Mouse (Mus musculus): ENCODE data around the gene Ssc4d. TPM values are rescaled to one million over a fixed set of nuclear protein-coding genes. Genes with fewer than 3 reads are reported as not detected.

Gene Ssc4d
- 1 to 10 TPM; 6.7 to 8.1 TPM for total RNA-seq (2021)
- long read RNA-seq, experiment 1, partial matches to known transcripts = 3 of 8 reads
- long read RNA-seq, experiment 1, other reads (novel, unspliced or antisense) = 3 of 8 reads
- long read RNA-seq, experiment 2, transcript Ssc4d-203 (11 exons, 2,745 nt) = major isoform, 5 of 16 reads
- long read RNA-seq, experiment 2, partial matches to known transcripts = 2 of 16 reads
- long read RNA-seq, experiment 2, other reads (novel, unspliced or antisense) = 9 of 16 reads

- DNase-seq (ENCODE audit: low spot score in 2 of 2) = no peak
These were observed at the start of gene Ssc4d for GRCm38 (mm10) chr5:135974365-135974764. Ssc4d (minus strand) TSS chr5:135974531.

DNA sequence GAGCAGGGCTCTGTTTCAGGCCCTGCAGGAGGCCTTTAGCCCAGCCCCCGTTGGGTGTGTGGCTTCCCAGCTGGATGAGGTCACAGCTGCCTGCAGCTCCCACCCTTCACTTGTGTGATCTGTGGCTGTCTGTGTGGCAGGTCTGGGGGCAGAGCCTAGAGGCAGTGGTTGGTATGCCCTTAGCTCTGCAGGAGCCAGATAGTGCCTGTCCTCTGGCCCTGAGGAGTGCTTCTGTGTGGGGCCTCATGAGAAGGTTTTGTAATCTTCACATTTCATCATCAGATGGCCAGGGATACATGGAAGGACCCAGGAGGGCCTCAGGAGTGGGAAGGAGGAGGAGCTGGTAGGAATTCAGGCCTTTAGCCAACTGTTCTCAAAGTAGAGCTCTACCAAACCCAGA, 45.6 kb upstream of the Ssc4d start:
- no peak for DNase-seq (ENCODE audit: low spot score in 2 of 2)

DNA sequence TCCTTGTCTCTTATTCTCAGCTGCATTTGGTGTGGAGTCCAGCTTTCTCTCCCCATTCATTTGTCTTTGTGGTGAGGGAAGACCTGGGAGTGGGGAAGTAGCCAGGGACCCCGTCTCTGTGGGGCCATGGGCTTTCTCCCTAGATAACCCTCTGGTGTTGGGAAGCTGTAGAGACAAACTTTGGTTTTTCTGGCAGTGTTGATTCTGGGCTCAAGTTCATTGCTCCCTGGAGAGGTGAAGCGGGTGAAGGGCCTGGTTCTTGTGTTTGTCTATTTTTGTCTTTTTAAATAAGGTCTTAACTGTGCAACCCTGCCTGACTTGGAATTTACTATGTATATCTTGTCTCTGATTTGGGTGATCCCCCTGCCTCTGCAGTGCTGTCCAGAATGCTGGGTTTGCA, 44.4 kb upstream of the Ssc4d start:
- DNase-seq (ENCODE audit: low spot score in 2 of 2) = no peak

GRCm38 (mm10) chr5:136017262-136017661, 42.9 kb upstream of the Ssc4d start:
- DNase-seq (ENCODE audit: low spot score in 2 of 2) = no peak

DNA sequence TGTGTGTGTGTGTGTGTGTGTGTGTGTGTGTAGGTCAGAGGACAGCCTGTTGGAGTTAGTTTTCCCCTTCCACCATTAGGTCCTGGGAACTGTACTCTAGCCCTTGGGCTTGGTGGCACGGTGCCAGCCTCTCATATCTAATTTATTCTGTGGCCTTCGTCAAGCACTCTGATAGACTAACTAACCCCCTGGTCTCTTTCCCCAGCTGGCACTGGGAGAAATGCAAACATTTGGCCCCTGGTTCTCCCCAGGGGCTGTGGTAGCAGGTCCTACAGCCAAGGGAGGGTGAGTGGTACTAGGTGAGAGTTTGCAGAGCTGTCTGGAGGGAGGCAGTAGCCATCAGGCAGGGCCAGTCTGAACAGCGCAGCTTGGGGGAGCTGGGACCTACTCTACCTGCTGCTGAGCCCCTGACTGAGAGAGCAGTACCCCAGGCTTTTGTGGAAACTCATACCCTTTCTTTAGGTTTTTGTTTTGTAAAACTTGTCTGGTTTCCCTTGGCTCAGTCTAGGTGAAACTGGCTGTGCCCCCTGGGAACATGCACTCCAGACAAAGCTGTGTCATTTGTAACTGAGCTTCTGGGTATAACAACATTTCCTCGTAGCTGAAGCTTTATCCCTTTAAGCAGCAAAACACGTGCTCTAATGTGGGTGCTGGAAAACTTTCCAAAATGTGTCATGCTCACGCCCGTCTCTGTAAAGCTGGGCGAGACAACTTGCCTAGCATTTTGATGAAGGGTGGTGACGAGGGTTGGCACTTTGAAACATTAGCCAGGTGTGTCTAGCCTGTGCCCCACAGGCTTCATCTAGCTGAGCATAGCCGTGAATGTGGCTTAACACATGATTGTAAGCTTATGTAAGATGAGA, 41.9 kb upstream of the Ssc4d start:
- peak in 1 of 2 experiments; percentile 25 for DNase-seq (ENCODE audit: low spot score in 2 of 2)

DNA sequence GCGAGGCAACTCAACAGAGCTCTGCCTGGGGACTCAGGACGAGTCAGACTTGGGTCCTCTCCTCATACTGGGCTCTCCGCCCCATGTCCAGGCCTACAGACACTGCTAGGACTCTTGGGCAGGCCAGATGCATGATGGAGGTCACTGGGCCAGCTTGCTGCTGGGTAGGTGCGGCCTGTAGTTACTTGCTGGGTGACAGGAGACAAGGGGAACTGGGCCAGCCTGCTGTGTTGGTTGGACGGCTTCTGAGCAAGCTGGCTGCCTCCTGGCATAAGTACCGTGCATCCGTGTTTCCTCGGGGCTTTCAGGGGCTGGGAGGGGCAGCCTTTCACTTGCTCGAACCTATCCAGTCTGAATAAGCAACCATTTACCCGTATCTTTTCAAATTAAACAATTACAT, 41.3 kb upstream of the Ssc4d start:
- no peak for DNase-seq (ENCODE audit: low spot score in 2 of 2)

DNA sequence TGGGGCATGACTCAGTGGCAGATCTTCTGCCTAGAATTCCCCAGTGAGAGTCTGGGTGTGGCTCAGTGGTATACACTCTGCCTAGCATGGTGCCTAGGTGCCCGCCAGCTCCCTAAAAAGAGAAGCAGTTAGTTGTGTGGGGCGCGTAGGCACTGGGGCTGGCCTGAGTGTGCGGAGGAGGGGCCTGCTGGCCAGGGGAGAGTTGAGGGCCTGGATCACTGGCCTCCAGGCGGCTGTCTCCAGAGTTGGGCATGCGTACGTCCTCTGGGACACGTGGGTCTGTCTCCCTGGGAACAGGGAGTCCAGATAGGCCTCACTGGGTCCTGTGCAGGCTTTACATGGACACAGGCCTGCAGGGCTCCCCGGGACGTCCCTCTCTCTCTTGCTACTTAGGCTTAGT, 40.5 kb upstream of the Ssc4d start:
- DNase-seq (ENCODE audit: low spot score in 2 of 2) = no peak

DNA sequence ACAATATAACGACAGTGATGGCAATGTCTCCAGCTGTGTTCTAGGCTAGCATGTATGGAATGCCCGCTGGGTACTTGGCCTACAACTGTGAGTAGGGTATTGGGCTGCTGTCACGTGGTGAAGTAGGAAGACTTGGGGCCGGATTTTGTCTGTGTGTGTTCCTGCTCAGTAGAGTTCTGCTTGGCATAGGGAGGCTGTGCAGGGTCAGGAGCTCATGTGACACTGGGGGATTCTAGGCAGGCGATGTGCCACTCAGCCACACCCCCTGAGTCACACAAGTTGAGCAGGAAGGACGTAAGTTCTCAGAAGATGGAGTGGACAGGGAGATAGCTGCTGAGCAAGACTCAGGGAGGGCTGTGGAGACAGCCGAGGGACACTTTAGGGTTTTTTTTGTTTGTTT, 33.4 kb upstream of the Ssc4d start:
- DNase-seq (ENCODE audit: low spot score in 2 of 2) = no peak

DNA sequence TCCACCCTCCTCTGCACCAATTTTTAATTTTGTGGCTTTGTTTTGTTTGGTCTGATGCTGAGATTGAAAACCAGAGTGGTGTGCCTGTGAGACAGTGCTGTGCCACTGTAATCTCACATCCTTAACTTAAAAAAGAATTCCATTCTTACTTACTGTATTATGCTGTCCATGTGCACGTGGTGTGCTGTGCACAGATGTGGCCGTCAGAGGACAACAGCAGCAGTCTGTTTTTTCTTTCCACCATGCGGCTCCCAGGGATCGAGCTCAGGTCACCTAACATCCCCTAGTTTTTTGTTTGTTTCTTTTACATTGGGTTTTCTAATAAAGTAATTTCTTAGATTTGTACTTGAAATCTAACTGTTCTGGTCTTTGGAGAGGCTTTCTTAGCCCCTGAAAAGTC, 30.2 kb upstream of the Ssc4d start:
- DNase-seq (ENCODE audit: low spot score in 2 of 2) = no peak

DNA sequence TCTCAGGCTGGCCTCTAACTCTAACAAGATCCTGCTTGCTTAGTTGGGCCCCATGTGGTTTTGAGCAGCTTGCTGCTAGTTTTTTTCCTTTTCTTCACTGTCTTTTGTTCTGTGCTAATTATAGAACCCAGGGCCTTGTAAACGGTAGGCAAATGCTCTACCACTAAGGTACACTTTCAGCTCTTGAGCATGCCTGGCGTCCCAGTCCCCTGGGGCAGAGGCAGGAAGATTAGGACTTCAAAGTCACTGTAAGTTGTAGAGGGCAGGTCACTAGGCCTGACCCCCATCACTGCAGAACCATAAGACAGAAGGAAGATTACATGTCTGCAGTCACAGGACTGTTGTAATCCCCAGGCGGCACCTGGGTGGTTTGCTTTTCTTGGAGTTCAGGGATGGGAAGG, 28.4 kb upstream of the Ssc4d start:
- DNase-seq (ENCODE audit: low spot score in 2 of 2) = no peak

GRCm38 (mm10) chr5:136002325-136002724, 28.0 kb upstream of the Ssc4d start:
- DNase-seq (ENCODE audit: low spot score in 2 of 2) = no peak

DNA sequence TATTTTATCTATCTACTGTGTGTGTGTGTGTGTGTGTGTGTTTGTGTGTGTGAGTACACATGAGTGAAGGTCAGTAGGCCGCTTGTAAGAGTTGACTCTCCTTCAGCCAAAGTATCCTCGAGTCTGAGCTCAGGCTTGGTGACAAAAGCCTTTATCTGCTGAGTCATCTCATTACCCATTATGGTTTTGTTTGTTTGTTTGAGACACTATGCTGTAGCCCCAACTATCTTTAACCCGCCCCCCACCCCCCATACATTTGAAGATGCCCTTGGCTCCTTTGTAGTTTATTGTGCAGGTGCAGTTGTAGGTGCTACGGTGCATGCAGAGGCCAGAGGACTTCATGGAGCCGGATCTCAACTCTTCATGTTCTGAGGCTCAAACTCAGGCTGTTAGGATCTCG, 26.9 kb upstream of the Ssc4d start:
- DNase-seq (ENCODE audit: low spot score in 2 of 2) = no peak

GRCm38 (mm10) chr5:135996162-135996561, 21.8 kb upstream of the Ssc4d start:
- DNase-seq (ENCODE audit: low spot score in 2 of 2) = no peak

DNA sequence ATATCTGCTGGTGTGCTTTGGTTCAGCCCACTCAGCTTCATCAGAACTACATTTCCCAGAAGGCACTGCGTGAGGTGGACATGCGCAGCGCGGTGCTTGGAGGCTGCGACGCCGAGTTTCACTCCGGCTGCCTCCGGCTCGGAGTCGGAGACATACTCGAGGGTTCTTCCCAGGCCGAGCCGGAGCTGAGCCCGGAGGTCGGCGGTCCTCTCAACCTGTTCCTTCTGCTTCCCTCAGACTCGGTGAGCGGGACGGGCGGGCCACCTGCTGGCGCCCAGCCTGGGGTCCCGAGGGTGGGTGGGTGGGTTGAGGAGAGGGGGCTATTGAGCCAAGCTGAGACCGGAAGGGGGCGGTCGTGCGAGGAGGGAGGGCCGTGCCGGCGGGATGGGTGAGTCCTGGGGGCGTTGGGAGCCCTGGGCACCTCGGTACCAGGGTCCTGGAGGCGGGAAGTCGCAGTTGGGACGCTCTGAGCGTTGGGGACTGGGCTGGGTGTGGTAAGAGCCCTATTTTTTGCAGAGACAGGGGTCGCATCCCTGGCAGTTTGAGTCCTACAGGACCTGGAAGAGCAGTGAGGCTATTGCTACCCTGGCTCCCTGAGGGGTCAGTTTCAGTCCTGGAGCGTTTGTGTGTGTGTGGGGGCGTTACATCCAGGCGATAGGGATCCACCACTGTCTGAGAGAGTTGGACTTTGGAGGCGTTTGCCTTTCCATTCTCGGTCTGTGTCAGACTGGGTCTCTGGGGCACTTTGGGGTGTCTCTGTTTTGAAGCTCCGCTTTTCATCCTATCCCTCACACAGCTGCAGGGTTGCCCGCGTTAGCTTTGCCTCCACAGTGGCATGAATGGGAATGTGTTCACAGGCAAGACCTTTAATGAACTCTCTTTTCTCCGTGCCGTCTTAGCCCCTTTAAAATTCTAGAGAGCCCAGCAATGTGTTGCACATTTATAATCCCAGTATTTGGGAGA, 20.7 kb upstream of the Ssc4d start, which contains the start of gene Dtx2:
Gene Dtx2 (plus strand): TSS at position 76 of the 963 bp plus-strand sequence.
- DNase-seq (ENCODE audit: low spot score in 2 of 2) = peak; percentile 70 to 72

DNA sequence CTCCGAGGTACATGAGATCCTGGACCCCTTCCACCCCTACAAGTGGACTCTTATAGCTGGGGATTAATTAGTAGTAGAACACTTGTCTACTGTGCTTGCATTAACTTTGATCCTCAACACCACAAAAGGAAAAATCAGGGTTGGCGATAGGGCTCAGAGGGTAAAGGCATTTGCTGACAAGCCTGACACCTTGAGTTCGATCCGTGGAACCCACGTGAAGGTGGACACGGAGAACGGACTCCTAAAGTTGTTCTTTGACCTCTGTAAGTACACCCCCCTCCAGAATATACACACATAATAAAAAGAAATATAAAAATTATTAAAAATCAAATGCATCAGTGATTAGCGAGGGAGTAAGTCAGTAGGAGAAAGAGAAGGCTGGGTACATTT, 20.0 kb upstream of the Ssc4d start:
- no peak for DNase-seq (ENCODE audit: low spot score in 2 of 2)

- no peak for DNase-seq (ENCODE audit: low spot score in 2 of 2)
These were observed 19.1 kb upstream of the Ssc4d start for GRCm38 (mm10) chr5:135993381-135993965.

DNA sequence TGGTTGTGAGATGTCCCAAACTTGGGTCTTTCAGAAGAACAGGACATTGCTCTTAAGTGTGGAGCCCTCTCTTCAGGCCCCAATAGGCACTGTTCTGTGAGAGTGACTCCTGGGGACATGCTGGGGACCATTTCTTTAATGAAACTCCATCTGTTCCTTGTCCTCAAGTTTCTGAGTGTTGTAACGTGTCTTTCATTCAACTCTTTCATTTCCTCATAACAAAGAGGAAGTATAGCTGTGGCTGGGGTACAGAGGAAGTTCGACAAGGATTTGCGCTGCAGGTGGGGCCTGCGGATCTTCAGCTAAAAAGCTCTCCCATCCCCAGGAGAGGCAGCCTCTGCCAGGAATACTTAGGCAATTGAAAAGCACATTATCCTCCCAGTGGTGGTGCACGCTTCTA, 16.3 kb upstream of the Ssc4d start:
- no peak for DNase-seq (ENCODE audit: low spot score in 2 of 2)

- no peak for DNase-seq (ENCODE audit: low spot score in 2 of 2)
These were observed 12.9 kb upstream of the Ssc4d start for GRCm38 (mm10) chr5:135987248-135987647.

DNA sequence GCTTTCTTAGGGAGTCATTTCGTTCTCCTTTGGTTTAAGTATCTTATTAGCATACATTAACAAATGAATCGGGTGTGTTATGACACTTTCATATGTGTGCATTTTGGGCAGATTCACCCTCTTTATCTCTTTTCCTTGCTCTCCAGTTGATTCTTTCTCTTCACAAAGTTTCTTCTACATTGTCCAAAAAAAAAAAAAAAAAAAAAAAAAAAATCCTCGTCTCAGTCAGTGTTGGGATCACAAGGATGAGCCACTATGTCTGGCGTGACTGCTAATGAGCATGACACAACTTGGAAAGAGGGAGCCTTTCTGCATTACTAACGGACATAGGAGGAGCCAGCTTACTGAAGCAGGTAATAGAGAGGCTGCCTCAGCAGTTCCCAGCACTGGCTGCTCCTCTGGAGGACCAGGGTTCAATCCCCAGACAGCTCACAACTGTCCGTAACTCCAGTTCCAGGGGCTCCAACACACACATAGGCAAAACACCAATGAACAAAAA, 10.3 kb upstream of the Ssc4d start:
- no peak for DNase-seq (ENCODE audit: low spot score in 2 of 2)

GRCm38 (mm10) chr5:135982398-135982797, 8.1 kb upstream of the Ssc4d start:
- DNase-seq (ENCODE audit: low spot score in 2 of 2) = peak in 1 of 2 experiments; percentile 19

GRCm38 (mm10) chr5:135979904-135980303, 5.6 kb upstream of the Ssc4d start, which contains the start of gene Zp3:
Zp3 (plus strand) TSS chr5:135980099.
- no peak for DNase-seq (ENCODE audit: low spot score in 2 of 2)
